In genomic region chr3:96788506-96788905, GRCm38 (mm10) we compare ENCODE assay signal across 21 mouse cellular contexts. TPM values are rescaled to one million over a fixed set of nuclear protein-coding genes. Genes with fewer than 3 reads are reported as not detected.
A peak's percentile ranks its signal among the peaks of the same experiment; 100 is the strongest.
DNase-seq lines count a peak whose midpoint lies in the region; ATAC-seq and TF ChIP-seq lines count a peak whose summit lies in the region.
"Had no signal": no experiment of that assay in that cellular context is flagged by ENCODE, and none has a peak within 500 bp of the region (broad histone marks: within the 10 kb centered on the region; RNA-seq: fewer than 3 reads in every experiment).

No protein-coding gene starts in this region.

- H3K4me1 ChIP-seq in heart, embryonic 12.5 days (replicated peaks), result no peaks in the 10 kb centered on the region
- H3K4me1 ChIP-seq in kidney, postnatal 0 days (replicated peaks; ENCODE audit: insufficient read depth, low read length), result no peaks in the 10 kb centered on the region
- H3K4me1 ChIP-seq: forebrain, embryonic 12.5 days; hindbrain, embryonic 10.5 days had no signal

- H3K27ac ChIP-seq in heart, embryonic 12.5 days (ENCODE audit: poor library complexity, severe bottlenecking), result no peak overlapping the region
- no peak overlapping the region for H3K27ac ChIP-seq in kidney, postnatal 0 days
- H3K27ac ChIP-seq: forebrain, embryonic 12.5 days; hindbrain, embryonic 10.5 days had no signal

- peak; percentile 93 for DNase-seq in heart, adult 11 months
- peak; percentile 18 for DNase-seq in layer of hippocampus, adult 11-12 months (ENCODE audit: low spot score)
- DNase-seq in layer of hippocampus, adult 9-10 months (ENCODE audit: low spot score), result no peak
- DNase-seq in kidney, postnatal 0 days (ENCODE audit: low spot score), result no peak
- no peak for DNase-seq in retina, embryonic 14.5 days (ENCODE audit: low spot score)
- DNase-seq: cerebellum, adult 9-11 months; lung, adult 18-20 months; lung, postnatal 36 days; retina, postnatal 1 day; right cerebral cortex, postnatal 4 days; thymus, adult 2 months had no signal

- 87% methylated on average over 8 of the region's 8 CpGs for WGBS in heart, embryonic 12.5 days
- 80% methylated on average over 8 of the region's 8 CpGs for WGBS in kidney, postnatal 0 days

- no peak overlapping the region for H3K4me3 ChIP-seq in heart, embryonic 12.5 days
- no peak overlapping the region for H3K4me3 ChIP-seq in kidney, postnatal 0 days (replicated peaks; ENCODE audit: low read depth, low read length)
- H3K4me3 ChIP-seq: forebrain, embryonic 12.5 days; hindbrain, embryonic 10.5 days had no signal

- peaks cover 64% of the 10 kb centered on the region for H3K36me3 ChIP-seq in heart, embryonic 12.5 days
- H3K36me3 ChIP-seq in kidney, postnatal 0 days (ENCODE audit: insufficient read depth, low read length), result 0 out of 2 replicates have a peak, but pooled peaks cover 13% of the 10 kb centered on the region

- no peaks in the 10 kb centered on the region for H3K9me3 ChIP-seq in heart, embryonic 12.5 days (replicated peaks)
- no peaks in the 10 kb centered on the region for H3K9me3 ChIP-seq in kidney, postnatal 0 days (replicated peaks; ENCODE audit: low read length)
- H3K9me3 ChIP-seq: forebrain, embryonic 12.5 days; hindbrain, embryonic 10.5 days had no signal

- H3K9ac ChIP-seq in heart, embryonic 12.5 days, result no peak overlapping the region
- no peak overlapping the region for H3K9ac ChIP-seq in kidney, postnatal 0 days (ENCODE audit: low read depth, low read length)
- H3K9ac ChIP-seq: forebrain, embryonic 12.5 days had no signal

- TF ChIP-seq CTCF in kidney, postnatal 0 days (IDR thresholded peaks at IDR 0.05; ENCODE audit: low read depth), result no peak

- H3K27me3 ChIP-seq in heart, embryonic 12.5 days (replicated peaks), result no peaks in the 10 kb centered on the region
- H3K27me3 ChIP-seq in kidney, postnatal 0 days (ENCODE audit: insufficient read depth, low read length), result no peaks in the 10 kb centered on the region
- H3K27me3 ChIP-seq: forebrain, embryonic 12.5 days had no signal

- H3K4me2 ChIP-seq in heart, embryonic 12.5 days, result no peak overlapping the region
- no peak overlapping the region for H3K4me2 ChIP-seq in kidney, postnatal 0 days (ENCODE audit: low read length)
- H3K4me2 ChIP-seq: forebrain, embryonic 12.5 days; liver, embryonic 11.5 days had no signal

- no peak for ATAC-seq in heart, embryonic 12.5 days (ENCODE audit: insufficient number of reproducible peaks, low FRiP score)
- peak; percentile 54 for ATAC-seq in kidney, postnatal 0 days (replicated peaks; ENCODE audit: low FRiP score, low read depth)
- ATAC-seq in CD4-positive, CD25-positive, alpha-beta regulatory T cell, adult 4 months, result no peak
- ATAC-seq: inflammation-experienced regulatory T-cells, adult 6 months; midbrain, embryonic 16.5 days had no signal

RNA-seq across cellular contexts. Expression of gene Pdzk1, which starts 40.6 kb away (rescaled TPM):
- polyA plus RNA-seq in heart, embryonic 12.5 days (2016; fragmentation: Nextera tagmentation; extraction: Ambion mirVana), result 0.36 TPM in 1 of 2 replicates, not detected in the other
- 322 and 401 TPM in 2 replicates for polyA plus RNA-seq in kidney, postnatal 0 days (2015; fragmentation: Nextera tagmentation; extraction: Ambion mirVana)
- under 1 TPM; 0.32 to 0.85 TPM for polyA plus RNA-seq in CD4-positive, CD25-positive, alpha-beta regulatory T cell, adult 4 months (2017; shearing (Covaris generic))
- polyA plus RNA-seq: embryonic facial prominence, embryonic 11.5 days; forebrain, embryonic 12.5 days; limb, embryonic 11.5 days had no signal

RNA-seq across cellular contexts. Expression of gene Cd160, which starts 40.6 kb away (rescaled TPM):
- polyA plus RNA-seq in heart, embryonic 12.5 days (2016; fragmentation: Nextera tagmentation; extraction: Ambion mirVana), result 0.08 TPM in 1 of 2 replicates, not detected in the other
- 0.06 and 0.09 TPM in 2 replicates for polyA plus RNA-seq in kidney, postnatal 0 days (2015; fragmentation: Nextera tagmentation; extraction: Ambion mirVana)
- polyA plus RNA-seq in CD4-positive, CD25-positive, alpha-beta regulatory T cell, adult 4 months (2017; shearing (Covaris generic)), result 10 to 100 TPM; 29.0 to 38.4 TPM
- polyA plus RNA-seq: cortical plate, adult 2 months; embryonic facial prominence, embryonic 11.5 days had no signal

Comparison
In these comparisons a context has a peak if more than half of its experiments do, and no peak if none do; other contexts are left out.
1. DNase-seq: peak in heart, adult 11 months (single experiment) and layer of hippocampus, adult 11-12 months (single experiment); none in layer of hippocampus, adult 9-10 months (single experiment), kidney, postnatal 0 days (single experiment) and retina, embryonic 14.5 days (single experiment).
2. RNA of gene Pdzk1, which starts 40.6 kb away (polyA plus RNA-seq): 322 to 401 TPM in kidney, postnatal 0 days; 0.32 to 0.85 TPM in CD4-positive, CD25-positive, alpha-beta regulatory T cell, adult 4 months and 0.36 TPM in heart, embryonic 12.5 days; every median in the first group is over 100 times any median in the second.
3. RNA of gene Cd160, which starts 40.6 kb away (polyA plus RNA-seq): 29.0 to 38.4 TPM in CD4-positive, CD25-positive, alpha-beta regulatory T cell, adult 4 months; 0.06 to 0.09 TPM in kidney, postnatal 0 days and 0.08 TPM in heart, embryonic 12.5 days; every median in the first group is over 10 times any median in the second.